Mouse (Mus musculus): ENCODE data around the gene Bsg.
A peak's percentile ranks its signal among the peaks of the same experiment; 100 is the strongest.
"Not testable (repeated sequence)": the region's sequence is repeated elsewhere in the genome, so short reads cannot be mapped to it uniquely, and the experiment has no call there.

Gene Bsg

GRCm38 (mm10) chr10:79682916-79683582 is 21.2 kb upstream of the Bsg start:
- peak; percentile 70 to 74 for DNase-seq

- DNase-seq: peak in 1 of 2 experiments; percentile 32
Observed at GRCm38 (mm10) chr10:79683726-79684640, 20.3 kb upstream of the Bsg start.

- peak in 1 of 2 experiments; percentile 11 for DNase-seq
Observed at GRCm38 (mm10) chr10:79684770-79685600, 19.3 kb upstream of the Bsg start.

DNA sequence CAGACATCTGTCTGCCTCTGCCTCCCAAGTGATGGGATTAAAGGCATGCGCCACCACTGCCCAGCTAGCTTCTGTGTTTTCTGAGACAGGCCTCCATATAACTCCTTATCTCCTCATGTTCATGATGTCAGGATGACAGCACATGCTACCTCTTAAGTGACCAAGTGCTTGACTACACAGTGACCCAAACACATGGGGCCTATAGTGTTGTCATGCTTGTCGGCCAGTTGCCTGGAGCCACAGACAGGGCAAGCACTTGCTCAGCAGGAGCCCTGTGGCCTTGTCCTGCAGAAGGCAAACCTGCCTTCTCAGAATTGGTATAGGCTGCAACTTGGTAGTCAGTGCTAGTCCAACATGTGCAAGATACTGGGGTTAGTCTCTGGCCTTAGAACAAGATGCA is 18.1 kb upstream of the Bsg start:
- DNase-seq: no peak

DNA sequence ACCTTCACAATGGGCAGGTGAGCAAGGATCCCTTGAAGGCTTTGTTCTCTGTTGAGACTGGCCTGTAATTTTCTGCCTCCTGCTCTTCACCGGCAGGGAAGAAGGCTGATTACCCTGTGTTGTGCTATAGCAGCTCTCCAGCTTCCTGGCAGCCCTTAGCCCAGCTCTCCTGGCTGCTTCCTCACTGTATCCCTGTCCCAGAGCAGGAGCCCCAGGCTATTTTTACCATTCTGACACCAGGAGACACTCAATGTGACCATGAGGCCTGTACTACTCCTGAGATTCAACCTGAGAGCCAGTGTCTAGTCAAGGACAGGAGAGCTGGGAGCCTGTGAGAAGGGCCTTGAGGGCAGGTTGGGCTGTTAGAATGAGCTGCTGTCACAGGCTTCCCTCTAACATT is 17.6 kb upstream of the Bsg start:
- DNase-seq: no peak

DNA sequence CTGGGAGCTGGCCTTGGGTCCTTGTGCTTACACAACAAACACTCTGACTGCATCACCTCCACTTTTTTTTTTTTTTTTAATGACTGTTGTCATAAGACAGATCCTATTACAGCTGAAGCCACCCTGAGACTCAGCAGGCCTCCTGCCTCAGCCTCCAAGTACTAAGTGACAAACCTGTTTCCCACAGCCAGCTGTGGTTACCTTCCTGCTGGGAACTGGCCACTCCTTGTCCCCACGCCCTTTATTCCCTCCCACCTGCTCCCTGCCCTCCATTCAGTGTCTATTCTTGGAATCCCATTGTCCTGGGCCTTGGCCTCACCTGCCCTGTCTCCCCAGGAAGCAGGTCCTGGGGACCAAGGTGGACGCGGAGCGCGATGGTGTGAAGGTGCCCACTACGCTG is 16.8 kb upstream of the Bsg start:
- DNase-seq: no peak

DNA sequence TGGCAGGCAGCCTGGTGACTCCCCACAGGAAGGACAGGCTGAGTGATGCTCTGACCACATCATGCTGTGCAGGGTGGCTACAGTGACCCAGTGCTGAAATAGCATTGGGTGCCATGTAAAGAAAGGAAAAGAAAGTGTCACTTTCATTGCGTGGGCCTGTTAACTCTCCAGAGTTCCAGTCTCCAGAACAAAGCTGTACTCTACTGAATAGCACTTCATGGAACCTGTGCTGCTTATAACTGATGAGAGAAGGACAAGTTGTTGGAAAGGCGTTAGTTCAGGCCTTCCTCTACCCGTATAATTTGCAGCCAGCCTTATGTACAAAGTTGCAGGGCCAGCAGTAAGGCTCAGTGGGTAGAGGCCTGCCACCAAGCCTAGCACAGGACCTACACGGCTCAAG is 15.6 kb upstream of the Bsg start, which contains the start of gene Gzmm:
Gene Gzmm (plus strand): TSS at position 301 of the 400 bp plus-strand sequence.
- DNase-seq: no peak

DNA sequence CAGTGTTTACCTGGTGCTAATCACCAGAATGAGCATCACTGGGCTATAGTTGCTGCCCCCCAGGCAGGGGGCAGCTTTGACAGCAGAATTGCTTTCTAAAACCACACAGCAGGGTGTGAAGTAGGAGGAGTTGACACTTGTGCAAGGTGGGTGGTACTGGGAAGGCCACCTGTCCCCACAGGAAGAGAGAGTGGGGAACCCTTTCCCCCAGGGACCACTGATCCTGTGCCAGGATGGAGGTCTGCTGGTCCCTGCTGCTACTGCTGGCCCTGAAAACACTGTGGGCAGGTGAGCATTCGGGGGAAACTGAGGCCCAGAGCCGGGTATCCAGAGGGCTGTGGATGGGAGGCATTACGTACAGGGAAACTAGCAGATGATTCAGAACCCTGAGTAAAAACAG is 15.1 kb upstream of the Bsg start:
- peak in 1 of 2 experiments; percentile 24 for DNase-seq

- DNase-seq: peak; percentile 25 to 54
Observed at GRCm38 (mm10) chr10:79691986-79692548, 12.2 kb upstream of the Bsg start.

DNA sequence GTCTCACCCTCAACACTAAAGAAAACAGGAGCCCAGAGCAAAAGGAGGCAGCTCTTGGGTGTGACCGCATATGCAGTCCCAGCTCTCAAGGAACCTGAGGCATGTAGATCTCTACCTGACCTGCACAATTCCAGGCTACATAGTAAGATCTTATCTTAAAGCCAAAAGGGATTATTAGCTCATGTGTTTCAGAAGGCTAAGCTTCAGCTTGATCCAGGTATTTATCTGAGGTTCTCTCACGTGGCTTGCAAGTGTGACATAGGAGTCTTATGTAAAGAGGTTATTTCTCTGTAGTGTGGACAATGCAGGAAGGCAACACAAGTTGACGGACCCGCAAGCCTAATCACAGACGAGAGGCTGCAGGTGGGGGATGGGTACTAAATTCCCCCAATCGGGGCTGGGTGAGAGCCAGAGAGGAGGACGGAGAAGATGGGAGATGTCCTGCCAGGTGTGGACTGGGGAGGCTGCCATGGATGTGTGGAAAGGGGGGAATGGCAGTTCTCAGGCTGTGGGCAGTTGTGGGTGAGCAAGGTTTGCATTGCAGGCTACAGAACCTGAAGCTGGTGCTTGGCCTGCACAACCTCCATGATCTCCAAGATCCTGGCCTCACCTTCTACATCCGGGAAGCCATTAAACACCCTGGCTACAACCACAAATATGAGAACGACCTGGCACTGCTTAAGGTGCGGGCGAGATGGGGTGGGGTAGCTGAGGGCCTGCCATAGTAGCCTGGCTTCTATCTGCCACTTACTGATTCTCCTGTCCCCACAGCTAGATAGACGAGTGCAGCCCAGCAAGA is 10.5 kb upstream of the Bsg start:
- peak; percentile 61 to 67 for DNase-seq

- DNase-seq: peak; percentile 76 to 83
Observed at GRCm38 (mm10) chr10:79694379-79694655, 10.0 kb upstream of the Bsg start.

DNA sequence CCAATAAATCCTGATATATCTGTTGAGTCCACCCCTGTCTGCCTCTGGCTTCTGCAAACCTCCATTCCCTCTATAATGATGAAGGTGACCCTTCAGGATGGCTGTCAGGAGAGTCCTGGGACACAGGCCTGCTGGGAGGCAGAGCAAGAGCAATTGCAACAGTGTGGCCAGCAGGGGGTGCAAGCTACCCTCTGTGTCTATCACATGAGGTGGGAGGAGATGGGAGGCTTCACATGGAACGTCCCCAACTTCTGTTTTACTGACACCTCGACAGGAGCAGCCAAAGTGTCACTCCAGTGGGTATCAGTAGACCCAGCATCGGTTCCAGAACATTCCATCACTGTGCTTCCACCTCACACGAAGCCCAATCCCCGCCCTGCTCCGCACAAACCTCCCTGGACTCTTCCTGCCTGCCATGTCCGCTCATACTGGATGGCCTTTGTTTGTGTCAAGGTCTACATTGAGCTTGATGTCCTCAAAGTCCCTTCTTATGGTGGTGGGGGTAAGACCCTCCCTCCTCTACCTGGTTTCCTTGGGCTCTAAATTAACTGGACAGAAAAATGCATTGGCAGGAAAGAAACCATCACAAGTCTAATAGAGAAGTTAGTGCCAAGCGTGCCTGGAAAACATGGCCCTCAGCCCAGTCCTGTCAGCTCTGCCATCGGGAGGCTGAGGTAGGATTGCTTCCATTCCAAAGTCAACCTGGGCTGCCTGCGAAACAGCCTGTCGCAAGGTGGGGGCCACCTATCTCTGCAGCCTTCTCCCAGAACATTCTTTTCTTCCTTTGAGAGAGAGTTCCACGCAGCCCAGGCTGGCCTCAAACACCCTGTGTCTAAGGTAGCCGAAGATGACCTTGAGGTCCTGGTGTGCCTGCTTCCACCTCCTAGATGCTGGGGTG is 8.8 kb upstream of the Bsg start:
- peak; percentile 91 for DNase-seq

GRCm38 (mm10) chr10:79696129-79696651 is 8.1 kb upstream of the Bsg start:
- peak in 1 of 2 experiments; percentile 36 for DNase-seq

GRCm38 (mm10) chr10:79697916-79698315 is 6.4 kb upstream of the Bsg start:
- DNase-seq: peak; percentile 91 to 94

- peak; percentile 22 to 30 for DNase-seq
Observed at GRCm38 (mm10) chr10:79698459-79698858, 5.8 kb upstream of the Bsg start.

DNA sequence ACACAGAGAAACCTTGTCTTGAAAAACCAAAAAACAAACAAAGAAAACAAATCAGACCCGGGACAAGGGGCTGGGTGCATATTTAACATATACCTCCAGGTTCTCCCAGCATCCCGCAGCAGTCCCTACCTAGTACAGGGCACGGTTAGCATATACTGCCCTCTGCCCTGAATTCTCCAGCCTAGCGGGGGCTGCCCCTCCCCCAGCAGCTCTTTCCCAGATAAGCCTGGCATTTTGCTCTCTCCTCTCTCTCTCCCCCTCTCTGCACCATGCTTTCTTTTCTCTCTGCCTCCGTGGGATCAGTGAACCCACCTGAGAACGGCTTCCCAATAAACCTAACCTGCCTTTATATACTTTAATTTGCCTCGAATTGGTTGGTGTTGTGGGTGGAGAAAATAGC is 3.6 kb upstream of the Bsg start:
- DNase-seq: peak; percentile 17 to 27

DNA sequence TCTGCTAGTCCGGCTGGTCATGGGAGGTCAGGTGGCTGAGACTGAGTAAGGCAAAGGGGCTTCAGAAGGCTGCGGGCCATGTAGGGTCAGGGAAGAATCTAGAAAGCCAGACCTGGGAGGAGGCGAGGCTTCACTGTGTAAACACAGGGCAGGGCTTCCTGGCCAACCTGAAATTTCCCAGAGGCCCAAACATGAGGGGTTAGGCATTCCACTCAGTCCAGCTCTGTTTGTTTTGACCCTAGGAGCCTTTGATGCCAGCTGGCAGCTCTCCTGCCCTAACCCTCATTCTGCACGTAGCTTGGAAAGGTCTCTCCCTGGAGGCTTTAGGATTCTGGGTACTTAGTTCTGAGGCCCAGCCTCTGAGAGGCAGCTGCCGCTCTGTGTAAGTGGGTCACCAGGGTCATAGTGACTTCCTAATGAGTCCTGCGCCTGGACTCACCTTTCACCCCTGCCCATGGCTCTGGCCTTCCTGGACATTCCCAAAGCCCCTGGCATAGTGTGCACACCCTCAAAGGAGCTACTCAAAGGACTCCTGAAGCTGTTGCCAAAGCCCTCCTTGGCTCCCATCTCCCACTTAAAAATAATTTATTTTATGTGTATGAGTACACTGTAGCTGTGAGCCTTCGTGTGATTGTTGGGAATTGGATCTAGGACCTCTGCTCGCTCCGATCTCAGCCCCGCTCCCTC is 2.7 kb upstream of the Bsg start:
- peak; percentile 19 to 29 for DNase-seq

GRCm38 (mm10) chr10:79702970-79703369 is 1.3 kb upstream of the Bsg start:
- DNase-seq: not testable (repeated sequence)

DNA sequence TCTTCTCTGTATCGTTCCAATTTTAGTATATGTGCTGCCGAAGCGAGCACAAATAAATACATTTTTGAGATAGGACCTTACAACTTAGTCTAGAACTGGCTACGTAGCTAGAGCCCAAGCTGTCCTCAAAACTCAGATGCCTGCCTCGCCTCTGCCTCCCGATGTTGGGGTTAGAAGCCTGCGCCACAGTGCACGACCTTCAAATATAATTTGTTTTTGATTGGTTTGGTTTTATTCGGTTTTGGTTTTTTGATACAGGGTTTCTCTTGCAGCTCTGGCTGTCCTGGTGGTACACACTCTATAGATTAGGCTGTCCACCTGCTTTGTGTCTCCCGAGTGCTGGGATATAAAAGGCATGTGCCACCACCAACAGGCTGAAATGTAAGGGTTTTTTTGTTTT is 750 bp upstream of the Bsg start:
- DNase-seq: no peak

DNA sequence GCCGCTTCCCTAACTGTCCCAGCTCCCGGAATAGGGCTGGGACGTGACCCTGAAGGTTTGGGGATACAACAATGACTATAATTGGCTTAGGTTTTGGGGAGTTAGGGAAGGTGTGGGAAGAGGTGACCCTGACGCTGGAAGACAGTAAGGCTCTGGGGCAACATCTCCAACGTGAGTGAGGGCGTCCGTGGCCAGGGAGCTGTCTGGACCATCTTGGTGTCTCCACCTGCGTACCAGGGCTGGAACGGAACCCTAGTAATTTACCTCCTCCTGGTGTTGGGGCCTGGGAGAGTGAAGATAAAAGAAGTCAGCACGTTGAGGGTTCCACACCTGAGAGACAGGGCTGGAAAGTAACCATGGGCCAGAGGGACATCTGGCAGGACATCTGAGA is 674 bp downstream of the Bsg start:
- DNase-seq: peak; percentile 28 to 50

Data from cerebellum, postnatal 10 days (tissue).